Mouse (Mus musculus) cerebellum, postnatal 14 days (tissue): ENCODE results near the gene Lix1.

Source experiments
- DNase-seq, 2 experiments: peaks; one replicate each; pipeline ENCODE4 v3.0.0; 2021; ENCODE audit warnings: mixed read lengths in 2 of 2

The Lix1 gene

GRCm38 (mm10) chr17:17498848-17499247 is 96.4 kb downstream of the Lix1 start:
- DNase-seq, result peak in 1 of 2 experiments; percentile 33

GRCm38 (mm10) chr17:17499278-17499677 is 96.8 kb downstream of the Lix1 start:
- DNase-seq, result peak in 1 of 2 experiments; percentile 28

- DNase-seq, result no peak
These were observed 104.2 kb downstream of the Lix1 start for GRCm38 (mm10) chr17:17506677-17507076.
